Mouse (Mus musculus) heart, embryonic 14.5 days (tissue): ENCODE results near the gene Grik3. TPM values are rescaled to one million over a fixed set of nuclear protein-coding genes. Genes with fewer than 3 reads are reported as not detected.

Source experiments
- ATAC-seq: fragments of 200-750 bp; cut with Nextera tagmentation; 2 replicates; pipeline ENCODE4 v1.8.0; 2017; ENCODE audit warnings: low read depth, moderate TSS enrichment; ENCODE audit not compliant: insufficient number of reproducible peaks, insufficient read depth, low FRiP score
- H3K27ac ChIP-seq, 2 experiments: fragments of 200-500 bp in 1 of 2; fragments of 300-500 bp in 1 of 2; sonication (generic) in 1 of 2; replicated peaks in 1 of 2; 2 replicates each; pipeline ENCODE4 v1.5.1; 2012 to 2014; ENCODE audit warnings: low read depth in 2 of 2, low read length in 2 of 2, control low read depth in 1 of 2, mild to moderate bottlenecking in 1 of 2, mixed read lengths in 1 of 2; ENCODE audit not compliant: control insufficient read depth in 1 of 2, insufficient read depth in 1 of 2
- H3K27me3 ChIP-seq: fragments of 300-500 bp; sonication (generic); 2 replicates; pipeline ENCODE4 v1.6.1; 2014; ENCODE audit warnings: mild to moderate bottlenecking, low read length, control low read depth; ENCODE audit not compliant: control insufficient read depth, insufficient read depth
- H3K36me3 ChIP-seq: fragments of 300-500 bp; sonication (generic); 2 replicates; pipeline ENCODE4 v1.6.1; 2014; ENCODE audit warnings: mild to moderate bottlenecking, control low read depth, low read length, mixed read lengths; ENCODE audit not compliant: control insufficient read depth, insufficient read depth
- H3K4me1 ChIP-seq, 2 experiments: fragments of 200-500 bp in 1 of 2; fragments of 300-500 bp in 1 of 2; sonication (generic) in 1 of 2; 2 replicates each; pipeline ENCODE4 v1.6.1; 2012 to 2014; ENCODE audit warnings: low read length in 2 of 2, control low read depth in 1 of 2, mixed read lengths in 1 of 2; ENCODE audit not compliant: control insufficient read depth in 2 of 2, insufficient read depth in 2 of 2
- H3K4me2 ChIP-seq: fragments of 300-500 bp; sonication (generic); 2 replicates; pipeline ENCODE4 v1.6.1; 2014; ENCODE audit warnings: mild to moderate bottlenecking, low read length
- H3K4me3 ChIP-seq, 2 experiments: fragments of 200-500 bp in 1 of 2; fragments of 300-500 bp in 1 of 2; sonication (generic) in 1 of 2; 2 replicates each; pipeline ENCODE4 v1.5.1; 2012 to 2014; ENCODE audit warnings: low read length in 2 of 2, mild to moderate bottlenecking in 2 of 2, control low read depth in 1 of 2, low read depth in 1 of 2, moderate library complexity in 1 of 2; ENCODE audit not compliant: control insufficient read depth in 1 of 2, insufficient read depth in 1 of 2
- H3K9ac ChIP-seq: fragments of 300-500 bp; sonication (generic); 2 replicates; pipeline ENCODE4 v1.6.1; 2014; ENCODE audit warnings: mild to moderate bottlenecking, low read length
- H3K9me3 ChIP-seq: fragments of 300-500 bp; sonication (generic); 2 replicates; pipeline ENCODE4 v1.6.1; 2016; ENCODE audit warnings: low read length, control low read depth; ENCODE audit not compliant: control insufficient read depth
- WGBS: fragments of 180-500 bp; shearing (Covaris S2); extraction: QIAGEN DNeasy Blood & Tissue Kit; methylation state at CpG from one replicate; pipeline ENCODE4 v1.1.7; 2014; 5-methylcytosine and 5-hydroxymethylcytosine counted together
- microRNA-seq: library from miRNA; unstranded; fragments of <30 nt; microRNA quantifications from one replicate; pipeline ENCODE4, GENCODE M21; 2016
- polyA plus RNA-seq: library from polyadenylated mRNA; unstranded; fragments of >200 nt; fragmentation: Nextera tagmentation; extraction: Ambion mirVana; gene quantifications from 2 replicates; pipeline ENCODE4 v1.2.1, GENCODE M21; 2014

The Grik3 gene
- polyA plus RNA-seq, 1 experiment from 2014 or later: 0.22 TPM

GRCm38 (mm10) chr4:125760326-125760725 is 269.8 kb downstream of the Grik3 start:
- 86% methylated on average over 4 of the region's 4 CpGs for WGBS

GRCm38 (mm10) chr4:125763056-125763455 is 272.6 kb downstream of the Grik3 start:
- no peaks in the 10 kb centered on the region for H3K4me1 ChIP-seq
- no peaks in the 10 kb centered on the region for H3K27me3 ChIP-seq
- H3K4me3 ChIP-seq: no peak overlapping the region
- WGBS: 75% methylated on average over 5 of the region's 5 CpGs
- H3K9ac ChIP-seq: no peak overlapping the region
- no peaks in the 10 kb centered on the region for H3K9me3 ChIP-seq
- H3K4me2 ChIP-seq: no peak overlapping the region
- no peaks in the 10 kb centered on the region for H3K36me3 ChIP-seq
- H3K27ac ChIP-seq: no peak overlapping the region
- ATAC-seq: no peak

More at GRCm38 (mm10) chr4:125760326-125760725, 269.8 kb downstream of the Grik3 start:
- Histone ChIP-seq H3K27me3 (no peaks in the 10 kb centered on the region), H3K9me3 (no peaks in the 10 kb centered on the region), H3K4me3 (no peak overlapping the region), H3K9ac (no peak overlapping the region), H3K4me1 (no peaks in the 10 kb centered on the region), H3K36me3 (no peaks in the 10 kb centered on the region), H3K27ac (no peak overlapping the region), H3K4me2 (no peak overlapping the region)
- no peak for ATAC-seq

Small RNA genes within 50 kb of the gene (microRNA-seq; reads per million reads assigned to microRNA genes)
- not detected for gene Mir692-2
